Mouse (Mus musculus) erythroblast, embryonic 14.5 days (primary cell): Measurements from ENCODE around the gene Myl4.

Experiments used
- GATA1 ChIP-seq: IDR thresholded peaks from 2 replicates; pipeline ENCODE4 v1.6.1; 2012; ENCODE audit warnings: low read length, inconsistent platforms, mixed read lengths
- TAL1 ChIP-seq: IDR thresholded peaks from 3 replicates; pipeline ENCODE4 v1.6.1; 2012; ENCODE audit warnings: low read length, inconsistent platforms, mixed read lengths

DNA sequence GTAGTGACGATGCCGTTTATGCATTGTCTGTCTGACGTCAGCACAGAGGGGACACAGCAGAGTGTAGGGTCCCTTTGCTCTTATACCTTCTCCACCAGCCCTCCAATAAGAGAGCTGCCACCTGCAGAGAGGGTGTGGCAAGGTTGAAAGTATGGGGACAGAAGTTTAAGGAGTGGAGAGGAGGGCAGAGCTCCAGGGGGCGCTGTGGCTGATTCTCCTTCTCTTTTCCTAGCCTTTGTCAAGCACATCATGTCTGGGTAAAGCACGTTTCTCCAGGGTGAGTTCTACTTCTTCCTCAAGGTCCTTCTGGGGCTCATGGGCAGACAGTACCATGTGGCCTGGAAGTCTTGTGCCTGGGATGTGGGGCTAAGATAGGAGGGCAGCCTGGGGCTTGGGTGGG, 35.0 kb downstream of the Myl4 start:
- TF ChIP-seq TAL1, result no peak
- TF ChIP-seq GATA1, result no peak
